Mouse (Mus musculus) layer of hippocampus, adult 9-11 months (tissue): ENCODE results near the gene Dhrs7b.

Experiments used
- DNase-seq: peaks from one replicate; pipeline ENCODE4 v3.0.0; 2022

Dhrs7b gene

GRCm38 (mm10) chr11:60903661-60904061 is 73.2 kb downstream of the Dhrs7b start:
- DNase-seq: no peak

DNA sequence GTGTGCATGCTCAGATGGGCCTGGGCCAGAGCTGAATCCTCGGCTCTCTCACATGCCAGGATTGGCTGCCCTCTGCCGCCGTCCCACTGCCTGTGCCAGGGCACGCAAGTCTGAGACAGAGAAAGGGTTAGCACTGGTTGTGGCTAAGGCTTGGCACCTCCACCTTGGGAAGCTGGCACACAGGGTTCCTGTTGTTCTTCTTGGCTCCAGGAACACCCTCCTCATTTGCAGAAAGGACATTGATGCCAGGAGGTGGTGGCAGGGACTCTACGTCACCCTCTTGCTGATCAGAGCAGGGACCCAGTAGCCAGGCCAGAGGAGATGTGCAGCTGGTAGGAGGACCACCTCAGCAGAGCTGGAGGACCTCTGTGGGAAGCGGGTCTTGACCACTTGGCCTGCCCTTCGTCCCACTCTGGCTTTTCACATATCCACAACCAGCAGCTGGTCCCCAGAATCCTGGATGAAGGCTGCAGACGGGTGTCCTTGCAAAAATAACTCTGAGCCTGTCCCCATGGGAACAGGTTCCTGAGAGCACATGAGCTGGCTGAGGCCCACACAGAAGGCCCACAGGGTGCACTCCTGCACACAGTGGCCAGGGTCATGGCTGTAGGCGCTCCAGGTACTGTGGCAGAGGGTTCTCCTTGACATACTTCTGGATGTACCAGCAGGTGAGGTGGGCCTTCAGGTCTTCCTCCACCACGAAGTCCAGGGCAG is 75.1 kb downstream of the Dhrs7b start:
- DNase-seq: no peak

DNA sequence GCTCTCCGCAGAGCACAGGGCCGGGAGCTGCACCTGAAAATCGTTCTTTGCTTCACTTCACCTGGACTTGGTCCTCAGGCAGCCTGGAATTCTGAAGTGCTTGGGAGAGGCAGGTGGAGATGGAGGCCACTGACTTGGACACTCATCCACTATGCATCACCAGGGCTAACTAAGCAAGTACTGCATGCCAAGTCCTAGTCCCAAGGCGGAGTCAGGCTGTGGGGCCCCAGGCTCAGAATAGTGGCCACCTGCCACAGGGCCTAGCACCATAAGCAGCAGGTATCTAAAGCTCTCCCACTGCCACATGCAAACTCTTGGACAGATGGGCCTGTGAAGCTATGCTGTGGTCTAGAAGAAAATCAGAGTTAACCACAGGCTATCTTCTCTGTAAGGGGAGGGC is 76.0 kb downstream of the Dhrs7b start:
- DNase-seq: no peak

- no peak for DNase-seq
Observed at GRCm38 (mm10) chr11:60908073-60908472, 77.6 kb downstream of the Dhrs7b start.

- DNase-seq: no peak
Observed at GRCm38 (mm10) chr11:60909626-60910025, 79.2 kb downstream of the Dhrs7b start.
